Mouse (Mus musculus) brain, adult 2 months (tissue): ENCODE data around the gene Ncaph2.

ENCODE experiments used
- DNase-seq: peaks from one replicate; pipeline ENCODE4 v3.0.0; 2011; ENCODE audit warnings: low read depth, low spot score

Ncaph2 gene

GRCm38 (mm10) chr15:89341678-89342077 is 13.8 kb upstream of the Ncaph2 start:
- DNase-seq, result no peak

GRCm38 (mm10) chr15:89343325-89343724 is 12.2 kb upstream of the Ncaph2 start:
- no peak for DNase-seq

- DNase-seq, result no peak
These were observed 5.1 kb upstream of the Ncaph2 start for GRCm38 (mm10) chr15:89350447-89350846.

- no peak for DNase-seq
These were observed 4.2 kb upstream of the Ncaph2 start for GRCm38 (mm10) chr15:89351302-89351701.

GRCm38 (mm10) chr15:89352054-89352453 is 3.5 kb upstream of the Ncaph2 start:
- no peak for DNase-seq

- DNase-seq, result no peak
These were observed 2.7 kb upstream of the Ncaph2 start for GRCm38 (mm10) chr15:89352795-89353194.

- no peak for DNase-seq
These were observed 1.7 kb upstream of the Ncaph2 start for GRCm38 (mm10) chr15:89353837-89354236.

GRCm38 (mm10) chr15:89354455-89354854 is 1.1 kb upstream of the Ncaph2 start:
- no peak for DNase-seq

- DNase-seq, result peak; percentile 61
These were observed 853 bp downstream of the Ncaph2 start for GRCm38 (mm10) chr15:89356372-89356771.

- no peak for DNase-seq
These were observed 3.3 kb downstream of the Ncaph2 start for GRCm38 (mm10) chr15:89358784-89359183.

GRCm38 (mm10) chr15:89363051-89363450 is 7.5 kb downstream of the Ncaph2 start:
- DNase-seq, result no peak

- DNase-seq, result peak; percentile 95
These were observed 9.6 kb downstream of the Ncaph2 start for GRCm38 (mm10) chr15:89365141-89365551.

- DNase-seq, result no peak
These were observed 16.5 kb downstream of the Ncaph2 start for GRCm38 (mm10) chr15:89372068-89372467.

GRCm38 (mm10) chr15:89372536-89372935 is 17.0 kb downstream of the Ncaph2 start:
- DNase-seq, result no peak

- peak; percentile 91 for DNase-seq
These were observed 17.7 kb downstream of the Ncaph2 start for GRCm38 (mm10) chr15:89373027-89373761.

- DNase-seq, result peak; percentile 94
These were observed 18.3 kb downstream of the Ncaph2 start, which contains the start of gene Sco2 for GRCm38 (mm10) chr15:89373762-89374248. Gene Sco2, minus strand, starts transcription at chr15:89373846.

GRCm38 (mm10) chr15:89374340-89374739 is 18.8 kb downstream of the Ncaph2 start:
- no peak for DNase-seq

GRCm38 (mm10) chr15:89374801-89375534 is 19.4 kb downstream of the Ncaph2 start:
- DNase-seq, result no peak

- DNase-seq, result no peak
These were observed 20.5 kb downstream of the Ncaph2 start for GRCm38 (mm10) chr15:89376040-89376439.

GRCm38 (mm10) chr15:89376957-89377356 is 21.4 kb downstream of the Ncaph2 start, which contains the start of gene Tymp:
Gene Tymp, minus strand, starts transcription at chr15:89377039.
- DNase-seq, result no peak

- no peak for DNase-seq
These were observed 21.8 kb downstream of the Ncaph2 start for GRCm38 (mm10) chr15:89377362-89377761.

- peak; percentile 50 for DNase-seq
These were observed 22.7 kb downstream of the Ncaph2 start for GRCm38 (mm10) chr15:89377938-89378828.
